ENCODE assay signal across 16 mouse cellular contexts in the genomic region with DNA sequence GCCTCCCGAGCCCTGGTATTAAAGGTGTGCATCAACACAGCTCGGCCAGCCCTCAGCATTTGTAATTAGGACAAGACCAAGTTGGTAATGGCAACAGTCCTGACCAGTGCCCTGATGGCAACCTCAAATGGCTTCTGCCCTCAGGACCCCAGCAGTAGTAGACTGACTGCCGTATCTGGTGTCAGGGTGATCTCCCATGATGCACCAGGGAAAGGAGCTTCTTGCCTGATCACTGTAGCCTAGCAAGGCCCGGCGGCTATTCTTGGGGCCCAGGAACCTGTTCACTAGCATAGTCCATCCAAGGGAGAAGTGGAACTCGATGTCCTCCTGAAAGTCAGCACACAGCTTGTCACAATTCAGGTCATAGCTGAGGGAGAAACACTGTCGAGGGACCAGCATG. TPM values are rescaled to one million over a fixed set of nuclear protein-coding genes. Genes with fewer than 3 reads are reported as not detected.
DNase-seq lines count a peak whose midpoint lies in the region; TF ChIP-seq lines count a peak whose summit lies in the region.
"Had no signal": no experiment of that assay in that cellular context is flagged by ENCODE, and none has a peak within 500 bp of the region (broad histone marks: within the 10 kb centered on the region; RNA-seq: fewer than 3 reads in every experiment).

No protein-coding gene starts in this region.

- H3K4me3 ChIP-seq in heart, adult 2 months, result no peak overlapping the region

- no peak overlapping the region for H3K27ac ChIP-seq in heart, adult 2 months

- no peak for TF ChIP-seq CTCF in heart, adult 2 months (IDR thresholded peaks at IDR 0.05)

- H3K4me1 ChIP-seq in heart, adult 2 months (ENCODE audit: control insufficient read depth, insufficient read depth, low read length), result no peaks in the 10 kb centered on the region; the same call in 1 of the 2 replicates

- intact Hi-C loops in heart, adult 2 months (cut with DNase I), result no loop called here

- no peak for TF ChIP-seq POLR2A in heart, adult 2 months (IDR thresholded peaks at IDR 0.05; ENCODE audit: insufficient read depth, low read depth, low read length)

- H3K79me2 ChIP-seq in heart, adult 2 months (replicated peaks; ENCODE audit: control insufficient read depth, insufficient read depth, low read length), result peaks cover 3% of the 10 kb centered on the region

- H3K36me3 ChIP-seq in heart, adult 2 months (ENCODE audit: control insufficient read depth, insufficient read depth, low read length), result peaks cover 8% of the 10 kb centered on the region; the same call in 1 of the 2 replicates

- no peak overlapping the region for H3K9ac ChIP-seq in heart, adult 2 months (ENCODE audit: low read depth, low read length)

- 84% methylated on average over 7 of the region's 7 CpGs for WGBS in heart, adult 2 months

- peak; percentile 86 for DNase-seq in heart, adult 11 months
- no peak for DNase-seq in heart, adult 2 months
- DNase-seq: adrenal gland, adult 2 months; adrenal gland, adult 8-10 months; adrenal gland, postnatal 10 days; adrenal gland, postnatal 14 days; adrenal gland, postnatal 25 days; adrenal gland, postnatal 36 days; B cell, adult 2 months; cerebellum, adult 11 months; cerebellum, adult 11-12 months; cerebellum, adult 18-20 months; cerebellum, adult 2 months had no signal

- H3K27me3 ChIP-seq in heart, adult 2 months (ENCODE audit: control insufficient read depth, insufficient read depth, low read length), result no peaks in the 10 kb centered on the region
- H3K27me3 ChIP-seq: CH12.LX, Patski had no signal

- no peak for TF ChIP-seq EP300 in heart, adult 2 months (IDR thresholded peaks at IDR 0.05; ENCODE audit: insufficient read depth, low read depth, low read length)

RNA-seq across cellular contexts. Expression of a gene that starts 13.0 kb away (rescaled TPM):
- 10 to 100 TPM; 21.1 to 22.8 TPM for total RNA-seq in heart, adult 2 months (2021)
- 3.3 and 14.3 TPM in 2 replicates for polyA plus RNA-seq in heart, adult 2 months (2012; rRNA removed)
- total RNA-seq: G1E had no signal
- polyA plus RNA-seq: G1E had no signal

RNA-seq across cellular contexts. Expression of a gene that starts 13.2 kb away (rescaled TPM):
- 1 to 10 TPM; 5.4 to 7.4 TPM for total RNA-seq in heart, adult 2 months (2021)
- 24.8 and 26.0 TPM in 2 replicates for polyA plus RNA-seq in heart, adult 2 months (2012; rRNA removed)
- polyA plus RNA-seq: G1E had no signal

RNA-seq across cellular contexts. Expression of a gene that starts 22.7 kb away (rescaled TPM):
- total RNA-seq in heart, adult 2 months (2021), result 100 to 1,000 TPM; 626 to 697 TPM
- 395 and 619 TPM in 2 replicates for polyA plus RNA-seq in heart, adult 2 months (2012; rRNA removed)

RNA-seq across cellular contexts. Expression of a gene that starts 33.6 kb away (rescaled TPM):
- total RNA-seq in heart, adult 2 months (2021), result 10 to 100 TPM; 10.3 to 11.2 TPM
- polyA plus RNA-seq in heart, adult 2 months (2012; rRNA removed), result 1.3 and 3.7 TPM in 2 replicates

RNA-seq across cellular contexts. Expression of a gene that starts 54.8 kb away (rescaled TPM):
- total RNA-seq in heart, adult 2 months (2021), result 10 to 100 TPM; 62.4 to 65.8 TPM
- 88.6 and 123 TPM in 2 replicates for polyA plus RNA-seq in heart, adult 2 months (2012; rRNA removed)
